Mouse (Mus musculus): Measurements from ENCODE around the gene Slit3. TPM values are rescaled to one million over a fixed set of nuclear protein-coding genes. Genes with fewer than 3 reads are reported as not detected.

Slit3 gene
- polyA plus RNA-seq, 1 experiment from 2014 or later, result 5.8 TPM

DNA sequence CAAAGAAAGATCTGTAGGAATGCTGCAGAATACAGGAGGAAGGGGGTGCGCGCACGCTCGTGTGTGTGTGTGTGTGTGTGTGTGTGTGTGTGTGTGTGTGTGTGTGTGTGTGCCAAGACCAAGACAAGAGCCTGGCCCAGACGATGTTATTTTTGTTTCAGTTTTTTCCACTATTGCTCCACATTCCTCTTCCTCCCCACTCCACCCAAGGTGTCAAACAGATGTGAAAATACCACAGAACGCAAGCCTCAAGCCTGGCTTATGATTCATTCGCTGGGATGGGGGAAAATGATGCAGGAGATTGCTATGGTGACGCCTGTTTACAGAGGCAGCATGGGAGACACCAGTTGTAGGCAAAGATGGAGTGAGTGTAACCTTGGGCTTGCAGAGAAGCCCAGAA lies 46.2 kb downstream of the Slit3 start:
- H3K4me3 ChIP-seq (replicated peaks; ENCODE audit: low read length), result no peak overlapping the region
- no peak overlapping the region for H3K9ac ChIP-seq (replicated peaks; ENCODE audit: low read depth, low read length)
- no peak for ATAC-seq
- no peak overlapping the region for H3K4me2 ChIP-seq (ENCODE audit: low read length)
- no peaks in the 10 kb centered on the region for H3K9me3 ChIP-seq (ENCODE audit: control insufficient read depth, low read length)
- WGBS, result 81% methylated on average over 8 of the region's 8 CpGs
- no peak overlapping the region for H3K27ac ChIP-seq (ENCODE audit: low read length)
- H3K4me1 ChIP-seq (replicated peaks; ENCODE audit: control insufficient read depth, insufficient read depth, low read length), result no peaks in the 10 kb centered on the region
- no peaks in the 10 kb centered on the region for H3K27me3 ChIP-seq (replicated peaks; ENCODE audit: control insufficient read depth, insufficient read depth, low read length)
- H3K36me3 ChIP-seq (ENCODE audit: control insufficient read depth, insufficient read depth), result no peaks in the 10 kb centered on the region

DNA sequence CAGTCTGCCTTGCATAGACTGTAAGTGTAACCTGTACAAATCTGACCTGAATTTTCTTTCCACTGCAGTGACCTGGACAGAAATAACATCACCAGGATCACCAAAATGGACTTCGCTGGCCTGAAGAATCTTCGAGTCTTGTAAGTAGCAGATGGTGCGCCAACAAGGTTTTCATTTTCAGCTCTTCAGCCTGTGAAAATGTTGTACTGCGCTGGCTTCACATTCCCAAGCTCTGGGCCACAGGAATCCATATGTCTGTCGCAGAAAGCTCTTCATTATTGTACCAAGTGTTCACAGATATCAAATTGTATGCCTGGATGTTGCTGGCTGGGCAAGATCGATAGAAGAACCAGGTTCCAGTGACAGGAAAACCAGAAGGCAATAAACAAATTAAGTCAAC lies 50.5 kb downstream of the Slit3 start:
- Histone ChIP-seq H3K36me3 (ENCODE audit: control insufficient read depth, insufficient read depth) (no peaks in the 10 kb centered on the region), H3K4me2 (ENCODE audit: low read length) (no peak overlapping the region), H3K4me3 (replicated peaks; ENCODE audit: low read length) (no peak overlapping the region), H3K4me1 (replicated peaks; ENCODE audit: control insufficient read depth, insufficient read depth, low read length) (no peaks in the 10 kb centered on the region), H3K9ac (replicated peaks; ENCODE audit: low read depth, low read length) (no peak overlapping the region), H3K9me3 (ENCODE audit: control insufficient read depth, low read length) (no peaks in the 10 kb centered on the region), H3K27ac (ENCODE audit: low read length) (no peak overlapping the region), H3K27me3 (replicated peaks; ENCODE audit: control insufficient read depth, insufficient read depth, low read length) (no peaks in the 10 kb centered on the region)
- 87% methylated on average over 6 of the region's 6 CpGs for WGBS
- ATAC-seq, result no peak

DNA sequence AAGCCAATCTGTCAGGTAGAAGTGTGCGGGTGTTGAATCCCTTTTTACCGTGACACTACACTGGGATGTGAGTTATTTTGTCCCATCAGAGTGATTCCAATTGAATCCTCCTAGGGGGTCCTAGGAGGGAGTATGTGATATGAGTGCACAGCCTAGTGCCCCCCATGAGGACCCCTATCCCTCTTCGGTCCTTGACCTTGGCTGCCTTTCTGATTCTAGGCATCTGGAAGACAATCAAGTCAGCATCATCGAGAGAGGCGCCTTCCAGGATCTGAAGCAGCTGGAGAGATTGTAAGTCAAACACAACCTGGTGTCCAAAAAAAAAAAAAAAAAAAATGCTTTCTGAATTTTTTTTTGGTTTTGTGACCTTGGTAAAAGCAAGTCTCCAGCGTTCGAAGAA lies 56.5 kb downstream of the Slit3 start:
- WGBS, result 91% methylated on average over 7 of the region's 7 CpGs
- H3K4me3 ChIP-seq (replicated peaks; ENCODE audit: low read length), result no peak overlapping the region
- no peaks in the 10 kb centered on the region for H3K9me3 ChIP-seq (ENCODE audit: control insufficient read depth, low read length)
- H3K27ac ChIP-seq (ENCODE audit: low read length), result no peak overlapping the region
- 0 out of 2 replicates have a peak, but pooled peaks cover 2% of the 10 kb centered on the region for H3K4me1 ChIP-seq (replicated peaks; ENCODE audit: control insufficient read depth, insufficient read depth, low read length)
- H3K9ac ChIP-seq (replicated peaks; ENCODE audit: low read depth, low read length), result no peak overlapping the region
- H3K36me3 ChIP-seq (ENCODE audit: control insufficient read depth, insufficient read depth), result no peaks in the 10 kb centered on the region
- H3K4me2 ChIP-seq (ENCODE audit: low read length), result no peak overlapping the region
- ATAC-seq, result no peak
- no peaks in the 10 kb centered on the region for H3K27me3 ChIP-seq (replicated peaks; ENCODE audit: control insufficient read depth, insufficient read depth, low read length)

DNA sequence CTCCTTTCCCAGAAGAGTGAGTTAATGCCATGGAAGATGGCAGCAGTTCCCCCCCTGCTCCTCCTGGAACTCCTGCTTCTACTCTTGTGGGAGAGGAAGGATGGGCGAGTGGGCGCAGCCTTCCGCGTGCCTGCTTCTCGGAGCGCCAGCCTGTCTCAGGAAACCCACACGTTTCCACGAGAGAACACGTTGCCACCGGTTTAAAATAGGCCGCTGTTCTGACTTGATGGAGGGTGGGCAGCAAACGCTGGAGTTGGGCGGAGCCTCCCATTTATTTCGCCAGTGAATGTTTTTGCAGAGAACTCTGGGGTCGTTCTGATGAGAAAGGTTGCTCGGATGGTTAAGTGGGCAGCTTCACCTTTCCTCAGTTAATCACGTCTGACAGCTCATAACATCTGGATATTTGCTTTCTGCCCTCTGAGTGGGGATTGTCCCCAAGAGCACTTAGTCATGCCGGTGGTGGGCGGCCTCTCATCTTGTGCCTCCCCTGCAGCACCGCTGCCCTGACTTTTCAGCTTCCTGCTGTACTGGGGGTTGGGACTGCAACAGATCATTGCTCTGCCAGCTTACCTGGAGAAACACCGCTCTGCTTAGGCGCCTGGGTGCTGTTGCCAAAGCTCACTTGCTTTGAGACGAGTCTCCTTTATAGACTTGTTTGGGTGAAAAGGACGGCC lies 57.3 kb downstream of the Slit3 start:
- H3K4me1 ChIP-seq (replicated peaks; ENCODE audit: control insufficient read depth, insufficient read depth, low read length), result 0 out of 2 replicates have a peak, but pooled peaks cover 2% of the 10 kb centered on the region
- no peak overlapping the region for H3K4me2 ChIP-seq (ENCODE audit: low read length)
- no peak overlapping the region for H3K4me3 ChIP-seq (replicated peaks; ENCODE audit: low read length)
- ATAC-seq, result no peak
- H3K27ac ChIP-seq (ENCODE audit: low read length), result no peak overlapping the region
- no peak overlapping the region for H3K9ac ChIP-seq (replicated peaks; ENCODE audit: low read depth, low read length)
- H3K9me3 ChIP-seq (ENCODE audit: control insufficient read depth, low read length), result no peaks in the 10 kb centered on the region
- no peaks in the 10 kb centered on the region for H3K36me3 ChIP-seq (ENCODE audit: control insufficient read depth, insufficient read depth)
- 56% methylated on average over 24 of the region's 24 CpGs for WGBS
- H3K27me3 ChIP-seq (replicated peaks; ENCODE audit: control insufficient read depth, insufficient read depth, low read length), result no peaks in the 10 kb centered on the region

DNA sequence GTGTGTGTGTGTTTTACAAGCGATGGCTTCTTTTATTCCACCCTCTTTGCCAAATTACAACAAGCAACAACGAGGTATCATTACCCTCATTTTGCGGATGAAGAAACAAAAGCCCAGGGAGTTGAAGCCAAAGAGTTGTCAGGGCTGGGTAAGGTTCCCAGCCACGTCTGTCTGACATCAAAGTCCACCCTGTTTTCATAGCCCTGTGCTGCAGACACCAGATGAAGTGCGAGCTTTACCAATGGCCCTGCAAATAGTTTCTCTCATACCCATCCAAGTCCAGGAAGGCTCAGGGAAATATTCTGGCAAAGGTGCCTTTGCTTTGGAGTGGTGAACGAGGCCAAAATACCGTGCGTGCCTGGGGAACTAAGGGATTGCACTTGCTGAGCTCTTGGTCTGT lies 58.3 kb downstream of the Slit3 start:
- WGBS, result 26% methylated on average over 8 of the region's 8 CpGs
- Histone ChIP-seq H3K27me3 (replicated peaks; ENCODE audit: control insufficient read depth, insufficient read depth, low read length) (no peaks in the 10 kb centered on the region), H3K4me1 (replicated peaks; ENCODE audit: control insufficient read depth, insufficient read depth, low read length) (0 out of 2 replicates have a peak, but pooled peaks cover 2% of the 10 kb centered on the region), H3K4me3 (replicated peaks; ENCODE audit: low read length) (no peak overlapping the region), H3K36me3 (ENCODE audit: control insufficient read depth, insufficient read depth) (no peaks in the 10 kb centered on the region), H3K27ac (ENCODE audit: low read length) (no peak overlapping the region), H3K9me3 (ENCODE audit: control insufficient read depth, low read length) (no peaks in the 10 kb centered on the region), H3K9ac (replicated peaks; ENCODE audit: low read depth, low read length) (no peak overlapping the region), H3K4me2 (ENCODE audit: low read length) (no peak overlapping the region)
- peak; percentile 73 for ATAC-seq

DNA sequence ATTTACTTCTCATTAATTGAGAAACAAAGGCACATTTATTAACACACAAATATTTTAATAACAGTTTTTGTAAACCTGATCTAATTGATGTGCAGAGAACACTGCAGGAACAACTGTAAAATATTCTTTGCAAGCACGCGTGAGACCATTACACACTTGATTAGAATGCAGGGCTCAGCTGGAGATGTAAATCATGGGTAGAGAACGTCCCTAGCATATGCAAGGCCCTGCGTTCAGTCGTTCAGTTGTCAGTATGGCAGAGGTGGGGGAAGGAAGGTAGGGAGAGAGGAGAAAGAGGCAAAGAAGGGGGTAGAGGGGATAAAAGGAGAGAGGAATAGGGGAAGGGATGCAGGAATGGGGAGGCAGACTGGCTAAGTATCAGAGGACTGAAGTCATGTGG lies 61.9 kb downstream of the Slit3 start:
- Histone ChIP-seq H3K27me3 (replicated peaks; ENCODE audit: control insufficient read depth, insufficient read depth, low read length) (no peaks in the 10 kb centered on the region), H3K4me2 (ENCODE audit: low read length) (no peak overlapping the region), H3K9me3 (ENCODE audit: control insufficient read depth, low read length) (no peaks in the 10 kb centered on the region), H3K4me3 (replicated peaks; ENCODE audit: low read length) (no peak overlapping the region), H3K36me3 (ENCODE audit: control insufficient read depth, insufficient read depth) (no peaks in the 10 kb centered on the region), H3K9ac (replicated peaks; ENCODE audit: low read depth, low read length) (no peak overlapping the region), H3K4me1 (replicated peaks; ENCODE audit: control insufficient read depth, insufficient read depth, low read length) (0 out of 2 replicates have a peak, but pooled peaks cover 2% of the 10 kb centered on the region), H3K27ac (ENCODE audit: low read length) (no peak overlapping the region)
- ATAC-seq, result no peak
- WGBS, result 51% methylated on average over 5 of the region's 5 CpGs

DNA sequence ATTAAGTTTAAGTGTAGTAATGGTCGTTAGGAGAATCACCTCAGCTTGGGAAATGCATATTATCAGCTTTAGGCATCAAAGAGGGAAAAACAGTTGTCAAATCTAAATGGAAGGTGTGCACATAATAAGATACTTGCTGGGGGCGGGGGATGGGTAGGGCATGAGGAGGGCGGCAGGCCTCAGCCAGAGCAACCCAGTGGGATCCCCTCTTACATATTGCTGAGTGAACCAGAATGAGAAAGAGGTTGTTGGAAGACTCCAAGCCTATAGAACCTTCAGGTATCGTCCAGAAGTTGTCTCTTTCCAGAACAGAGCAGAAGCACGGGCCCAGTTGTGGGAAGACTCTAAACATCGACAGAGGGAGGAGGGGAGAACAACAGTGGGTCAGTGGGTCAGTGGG lies 73.8 kb downstream of the Slit3 start:
- WGBS, result 83% methylated on average over 6 of the region's 6 CpGs
- H3K36me3 ChIP-seq (ENCODE audit: control insufficient read depth, insufficient read depth), result no peaks in the 10 kb centered on the region
- ATAC-seq, result no peak

DNA sequence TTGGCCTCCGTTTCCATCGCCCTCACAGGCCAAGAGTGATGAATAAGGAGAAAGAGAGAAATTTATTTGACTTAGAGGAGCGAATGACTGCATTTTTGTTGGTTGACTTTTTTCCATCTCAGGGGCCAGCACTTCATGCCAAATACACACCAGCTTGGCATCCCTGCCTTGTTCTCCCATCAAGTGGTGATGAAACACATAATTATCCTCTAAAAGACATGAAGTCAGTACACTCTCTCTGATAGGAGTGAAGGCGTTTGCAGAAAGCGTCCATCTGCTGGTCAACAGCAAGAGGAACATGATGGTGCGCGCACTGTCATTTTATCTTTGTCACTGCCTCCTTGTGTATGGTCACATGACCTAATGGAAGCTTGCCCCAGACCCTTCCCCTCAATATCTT lies 75.8 kb downstream of the Slit3 start:
- H3K27ac ChIP-seq (ENCODE audit: low read length), result no peak overlapping the region
- no peak overlapping the region for H3K4me3 ChIP-seq (replicated peaks; ENCODE audit: low read length)
- no peak for ATAC-seq
- H3K27me3 ChIP-seq (replicated peaks; ENCODE audit: control insufficient read depth, insufficient read depth, low read length), result no peaks in the 10 kb centered on the region
- H3K4me2 ChIP-seq (ENCODE audit: low read length), result no peak overlapping the region
- H3K36me3 ChIP-seq (ENCODE audit: control insufficient read depth, insufficient read depth), result no peaks in the 10 kb centered on the region
- no peak overlapping the region for H3K9ac ChIP-seq (replicated peaks; ENCODE audit: low read depth, low read length)
- 0 out of 2 replicates have a peak, but pooled peaks cover 2% of the 10 kb centered on the region for H3K4me1 ChIP-seq (replicated peaks; ENCODE audit: control insufficient read depth, insufficient read depth, low read length)
- H3K9me3 ChIP-seq (ENCODE audit: control insufficient read depth, low read length), result no peaks in the 10 kb centered on the region
- WGBS, result 76% methylated on average over 7 of the region's 7 CpGs

More for the DNA sequence above, 73.8 kb downstream of the Slit3 start:
- Histone ChIP-seq H3K4me2 (ENCODE audit: low read length) (no peak overlapping the region), H3K27me3 (replicated peaks; ENCODE audit: control insufficient read depth, insufficient read depth, low read length) (no peaks in the 10 kb centered on the region), H3K27ac (ENCODE audit: low read length) (no peak overlapping the region), H3K9ac (replicated peaks; ENCODE audit: low read depth, low read length) (no peak overlapping the region), H3K4me3 (replicated peaks; ENCODE audit: low read length) (no peak overlapping the region), H3K9me3 (ENCODE audit: control insufficient read depth, low read length) (no peaks in the 10 kb centered on the region), H3K4me1 (replicated peaks; ENCODE audit: control insufficient read depth, insufficient read depth, low read length) (0 out of 2 replicates have a peak, but pooled peaks cover 2% of the 10 kb centered on the region)

DNA sequence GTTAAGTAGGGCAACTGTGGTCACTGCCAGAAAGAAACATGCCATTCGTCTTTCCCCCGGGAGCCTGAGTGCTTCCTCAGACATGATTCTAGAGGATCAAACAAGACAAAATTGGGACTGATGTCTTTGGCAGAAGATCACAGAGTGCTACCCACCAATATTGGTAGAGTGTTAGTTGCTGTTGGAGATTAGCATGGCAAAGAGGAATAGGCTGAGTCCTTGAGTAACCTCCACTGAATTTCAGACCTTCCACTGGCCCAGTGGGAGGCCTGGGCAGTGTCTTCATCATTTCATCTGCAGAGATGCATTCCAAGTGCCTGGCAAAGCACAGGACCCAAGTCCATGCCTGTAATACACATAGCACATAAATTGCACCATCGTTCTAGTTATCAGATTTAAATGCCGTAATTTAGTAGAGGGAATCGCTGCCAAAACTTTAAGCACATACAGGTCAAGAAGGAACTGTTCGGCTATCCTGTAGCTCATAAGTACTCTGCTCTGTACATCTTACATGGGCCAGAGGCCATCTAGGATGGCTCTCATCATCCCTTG lies 77.6 kb downstream of the Slit3 start:
- Histone ChIP-seq H3K9ac (replicated peaks; ENCODE audit: low read depth, low read length) (no peak overlapping the region), H3K9me3 (ENCODE audit: control insufficient read depth, low read length) (no peaks in the 10 kb centered on the region), H3K27ac (ENCODE audit: low read length) (no peak overlapping the region), H3K4me2 (ENCODE audit: low read length) (no peak overlapping the region), H3K4me3 (replicated peaks; ENCODE audit: low read length) (no peak overlapping the region), H3K4me1 (replicated peaks; ENCODE audit: control insufficient read depth, insufficient read depth, low read length) (peaks cover 8% of the 10 kb centered on the region), H3K36me3 (ENCODE audit: control insufficient read depth, insufficient read depth) (no peaks in the 10 kb centered on the region), H3K27me3 (replicated peaks; ENCODE audit: control insufficient read depth, insufficient read depth, low read length) (no peaks in the 10 kb centered on the region)
- WGBS, result 88% methylated on average over 6 of the region's 6 CpGs
- ATAC-seq, result no peak
